Comparison of ENCODE assay signal across 13 mouse cellular contexts in the genomic region with DNA sequence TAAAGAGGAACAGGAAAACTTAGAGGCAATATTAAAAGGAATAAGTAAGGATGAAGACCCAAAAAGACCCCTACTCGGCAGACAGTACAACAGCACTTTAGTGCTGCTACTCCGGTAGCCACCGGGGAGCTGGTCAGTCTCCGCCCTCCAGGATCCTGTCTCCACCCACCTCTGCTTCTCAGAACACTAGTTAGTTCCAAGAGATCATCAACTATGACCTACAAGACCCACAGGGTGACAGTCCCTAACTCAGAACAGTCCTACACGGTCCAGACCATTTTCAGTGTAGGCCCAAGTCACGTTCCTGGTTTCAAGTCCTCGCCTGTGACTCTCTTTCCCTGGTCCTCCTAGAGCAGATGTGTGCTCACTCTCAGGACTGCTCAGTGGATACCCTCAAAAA.
"Had no signal": no experiment of that assay in that cellular context is flagged by ENCODE, and none has a peak within 500 bp of the region (broad histone marks: within the 10 kb centered on the region; RNA-seq: fewer than 3 reads in every experiment).

No protein-coding gene starts in this region.

- DNase-seq: kidney, adult 2 months; kidney, postnatal 25 days; layer of hippocampus, adult 9-11 months; lung, adult 18-20 months; lung, postnatal 36 days; midbrain, embryonic 14.5 days; right cerebral cortex, adult 18-20 months; right cerebral cortex, postnatal 25 days; thymus, postnatal 36 days had no signal

- H3K4me1 ChIP-seq: limb, embryonic 15.5 days had no signal

- H3K4me3 ChIP-seq: limb, embryonic 15.5 days; midbrain, embryonic 10.5 days; myocyte; neural tube, embryonic 15.5 days had no signal

- H3K9me3 ChIP-seq: limb, embryonic 15.5 days; midbrain, embryonic 10.5 days; neural tube, embryonic 15.5 days had no signal

- H3K9ac ChIP-seq: limb, embryonic 15.5 days; neural tube, embryonic 15.5 days had no signal

- H3K27me3 ChIP-seq: limb, embryonic 15.5 days; neural tube, embryonic 15.5 days had no signal

- H3K27ac ChIP-seq: limb, embryonic 15.5 days; midbrain, embryonic 10.5 days; neural tube, embryonic 15.5 days had no signal

- H3K4me2 ChIP-seq: limb, embryonic 15.5 days; neural tube, embryonic 15.5 days had no signal
